Mouse (Mus musculus) ovary, postnatal 36 days (tissue): ENCODE measurements around the gene Atp8a2.
A peak's percentile ranks its signal among the peaks of the same experiment; 100 is the strongest.
"Not testable (repeated sequence)": the region's sequence is repeated elsewhere in the genome, so short reads cannot be mapped to it uniquely, and the experiment has no call there.

Source experiments
- DNase-seq: peaks from one replicate; pipeline ENCODE4 v3.0.0; 2022; ENCODE audit warnings: low spot score, mixed read lengths

Gene Atp8a2

GRCm38 (mm10) chr14:59644166-59644565 is 552.8 kb downstream of the Atp8a2 start:
- no peak for DNase-seq

- no peak for DNase-seq
These were observed 553.4 kb downstream of the Atp8a2 start for GRCm38 (mm10) chr14:59643582-59643981.

- no peak for DNase-seq
These were observed 555.1 kb downstream of the Atp8a2 start for GRCm38 (mm10) chr14:59641856-59642255.

- no peak for DNase-seq
These were observed 557.9 kb downstream of the Atp8a2 start for GRCm38 (mm10) chr14:59638906-59639703.

GRCm38 (mm10) chr14:59633988-59634387 is 563.0 kb downstream of the Atp8a2 start:
- no peak for DNase-seq

GRCm38 (mm10) chr14:59633295-59633898 is 563.6 kb downstream of the Atp8a2 start:
- no peak for DNase-seq

GRCm38 (mm10) chr14:59632067-59632466 is 564.9 kb downstream of the Atp8a2 start:
- DNase-seq = no peak

GRCm38 (mm10) chr14:59630096-59630495 is 566.9 kb downstream of the Atp8a2 start:
- DNase-seq = no peak

GRCm38 (mm10) chr14:59629308-59629707 is 567.7 kb downstream of the Atp8a2 start:
- no peak for DNase-seq

- no peak for DNase-seq
These were observed 569.2 kb downstream of the Atp8a2 start for GRCm38 (mm10) chr14:59627823-59628222.

GRCm38 (mm10) chr14:59627142-59627680 is 569.8 kb downstream of the Atp8a2 start:
- DNase-seq = no peak

GRCm38 (mm10) chr14:59626711-59627110 is 570.3 kb downstream of the Atp8a2 start:
- peak; percentile 19 for DNase-seq

GRCm38 (mm10) chr14:59625806-59626364 is 571.1 kb downstream of the Atp8a2 start:
- peak; percentile 51 for DNase-seq

GRCm38 (mm10) chr14:59625158-59625805 is 571.7 kb downstream of the Atp8a2 start, which contains the start of gene Shisa2:
Gene Shisa2, plus strand, starts transcription at chr14:59625308.
- peak; percentile 87 for DNase-seq

GRCm38 (mm10) chr14:59624326-59624885 is 572.6 kb downstream of the Atp8a2 start:
- no peak for DNase-seq

GRCm38 (mm10) chr14:59616802-59617201 is 580.2 kb downstream of the Atp8a2 start:
- DNase-seq = no peak

GRCm38 (mm10) chr14:59614149-59614548 is 582.8 kb downstream of the Atp8a2 start:
- not testable (repeated sequence) for DNase-seq

GRCm38 (mm10) chr14:59612920-59613625 is 583.9 kb downstream of the Atp8a2 start:
- peak; percentile 63 for DNase-seq

- DNase-seq = no peak
These were observed 590.0 kb downstream of the Atp8a2 start for GRCm38 (mm10) chr14:59607021-59607420.

GRCm38 (mm10) chr14:59605671-59606353 is 591.2 kb downstream of the Atp8a2 start:
- DNase-seq = peak; percentile 56
